Mouse (Mus musculus) macrophage (primary cell): ENCODE measurements around the gene Frs2. TPM values are rescaled to one million over a fixed set of nuclear protein-coding genes. Genes with fewer than 3 reads are reported as not detected.
A peak's percentile ranks its signal among the peaks of the same experiment; 100 is the strongest.
"Not testable (repeated sequence)": the region's sequence is repeated elsewhere in the genome, so short reads cannot be mapped to it uniquely, and the experiment has no call there.

Experiments used
- H3K27ac ChIP-seq: fragments of 350-480 bp; formaldehyde crosslinking; 2 replicates; pipeline ENCODE4 v1.9.0; 2021
- H3K36me3 ChIP-seq: fragments of 350-480 bp; formaldehyde crosslinking; 2 replicates; pipeline ENCODE4 v1.9.0; 2021; ENCODE audit errors: inconsistent target
- H3K4me3 ChIP-seq: fragments of 350-480 bp; formaldehyde crosslinking; 2 replicates; pipeline ENCODE4 v1.9.0; 2021; ENCODE audit errors: inconsistent target
- H3K79me2 ChIP-seq: fragments of 350-480 bp; formaldehyde crosslinking; 2 replicates; pipeline ENCODE4 v1.9.0; 2021; ENCODE audit errors: inconsistent target
- WGBS: methylation state at CpG from one replicate; pipeline ENCODE4 v1.1.7; 2026; ENCODE audit warnings: inconsistent platforms; ENCODE audit not compliant: missing documents; 5-methylcytosine and 5-hydroxymethylcytosine counted together
- polyA plus RNA-seq: library from polyadenylated mRNA; stranded (reverse); fragments of 250-400 nt; gene quantifications from 3 replicates; pipeline ENCODE4 v1.2.4, GENCODE M21; 2018; ENCODE audit warnings: inconsistent platforms

Frs2 gene
- polyA plus RNA-seq, 1 experiment from 2014 or later, result 14.5 TPM

GRCm38 (mm10) chr10:117062894-117063253, 85.5 kb downstream of the Frs2 start:
- WGBS, result under 1% methylated on average over 15 of the region's 15 CpGs
- peak overlapping the region; percentile 36 for H3K27ac ChIP-seq
- peaks cover 39% of the 10 kb centered on the region for H3K36me3 ChIP-seq

GRCm38 (mm10) chr10:117055668-117056067, 92.7 kb downstream of the Frs2 start:
- Histone ChIP-seq H3K4me3 (no peak overlapping the region), H3K79me2 (peaks cover 22% of the 10 kb centered on the region), H3K27ac (no peak overlapping the region), H3K36me3 (peaks cover 96% of the 10 kb centered on the region)
- WGBS, result 96% methylated on average over 4 of the region's 4 CpGs

More at GRCm38 (mm10) chr10:117062894-117063253, 85.5 kb downstream of the Frs2 start:
- H3K79me2 ChIP-seq, result peaks cover 47% of the 10 kb centered on the region
- H3K4me3 ChIP-seq, result peak overlapping the region; percentile 82

GRCm38 (mm10) chr10:117049961-117050597, 98.3 kb downstream of the Frs2 start:
- no peak overlapping the region for H3K27ac ChIP-seq
- 83% methylated on average over 4 of the region's 4 CpGs for WGBS
- peaks cover 54% of the 10 kb centered on the region for H3K36me3 ChIP-seq
- no peak overlapping the region for H3K4me3 ChIP-seq
- no peaks in the 10 kb centered on the region for H3K79me2 ChIP-seq

- no peaks in the 10 kb centered on the region for H3K79me2 ChIP-seq
- peaks cover 46% of the 10 kb centered on the region for H3K36me3 ChIP-seq
- no peak overlapping the region for H3K4me3 ChIP-seq
- no peak overlapping the region for H3K27ac ChIP-seq
- WGBS, result 88% methylated on average over 4 of the region's 4 CpGs
These were observed 99.1 kb downstream of the Frs2 start for GRCm38 (mm10) chr10:117049253-117049652.

GRCm38 (mm10) chr10:117045175-117046056, 102.9 kb downstream of the Frs2 start, which contains the start of gene Lrrc10:
Gene Lrrc10, plus strand, starts transcription at chr10:117045341.
- no peak within 1 kb of the TSS for H3K27ac ChIP-seq
- H3K79me2 ChIP-seq, result no peaks in the 10 kb centered on the region
- no peak within 1 kb of the TSS for H3K4me3 ChIP-seq
- peaks cover 8% of the 10 kb centered on the region; the same call in 1 of the 2 replicates for H3K36me3 ChIP-seq
- 64% methylated on average over 40 of the region's 40 CpGs for WGBS

GRCm38 (mm10) chr10:117043497-117044166, 104.7 kb downstream of the Frs2 start:
- H3K27ac ChIP-seq, H3K79me2 ChIP-seq, H3K36me3 ChIP-seq, H3K4me3 ChIP-seq: not testable (repeated sequence)
- WGBS, result 54% methylated on average over 6 of the region's 16 CpGs

- Histone ChIP-seq H3K27ac (no peak overlapping the region), H3K79me2 (no peaks in the 10 kb centered on the region), H3K36me3 (no peaks in the 10 kb centered on the region), H3K4me3 (no peak overlapping the region)
- 66% methylated on average over 13 of the region's 14 CpGs for WGBS
These were observed 106.0 kb downstream of the Frs2 start for GRCm38 (mm10) chr10:117042295-117042694.

- H3K4me3 ChIP-seq, result no peak overlapping the region
- no peaks in the 10 kb centered on the region for H3K79me2 ChIP-seq
- no peaks in the 10 kb centered on the region for H3K36me3 ChIP-seq
- 73% methylated on average over 5 of the region's 6 CpGs for WGBS
- H3K27ac ChIP-seq, result no peak overlapping the region
These were observed 108.0 kb downstream of the Frs2 start for GRCm38 (mm10) chr10:117040355-117040754.

GRCm38 (mm10) chr10:117033785-117034184, 114.5 kb downstream of the Frs2 start:
- no peaks in the 10 kb centered on the region for H3K36me3 ChIP-seq
- H3K79me2 ChIP-seq, result no peaks in the 10 kb centered on the region
- no peak overlapping the region for H3K4me3 ChIP-seq
- 5% methylated on average over 8 of the region's 8 CpGs for WGBS
- no peak overlapping the region for H3K27ac ChIP-seq

- no peak overlapping the region for H3K27ac ChIP-seq
- H3K36me3 ChIP-seq, result no peaks in the 10 kb centered on the region
- WGBS, result 95% methylated on average over 3 of the region's 3 CpGs
- H3K79me2 ChIP-seq, result no peaks in the 10 kb centered on the region
- H3K4me3 ChIP-seq, result no peak overlapping the region
These were observed 117.2 kb downstream of the Frs2 start for GRCm38 (mm10) chr10:117031160-117031559.

GRCm38 (mm10) chr10:117026176-117026575, 122.2 kb downstream of the Frs2 start:
- no peaks in the 10 kb centered on the region for H3K36me3 ChIP-seq
- H3K4me3 ChIP-seq, result no peak overlapping the region
- H3K27ac ChIP-seq, result no peak overlapping the region
- WGBS, result 86% methylated on average over 6 of the region's 8 CpGs
- H3K79me2 ChIP-seq, result no peaks in the 10 kb centered on the region

GRCm38 (mm10) chr10:117025776-117026175, 122.6 kb downstream of the Frs2 start:
- not testable (repeated sequence) for H3K36me3 ChIP-seq, H3K27ac ChIP-seq, H3K4me3 ChIP-seq, H3K79me2 ChIP-seq

GRCm38 (mm10) chr10:117023693-117024092, 124.6 kb downstream of the Frs2 start:
- WGBS, result 36% methylated on average over 16 of the region's 16 CpGs
- H3K36me3 ChIP-seq, result no peaks in the 10 kb centered on the region
- H3K79me2 ChIP-seq, result no peaks in the 10 kb centered on the region
- no peak overlapping the region for H3K27ac ChIP-seq
- no peak overlapping the region for H3K4me3 ChIP-seq

- H3K4me3 ChIP-seq, result no peak overlapping the region
- 85% methylated on average over 21 of the region's 21 CpGs for WGBS
- H3K79me2 ChIP-seq, result no peaks in the 10 kb centered on the region
- H3K36me3 ChIP-seq, result no peaks in the 10 kb centered on the region
- no peak overlapping the region for H3K27ac ChIP-seq
These were observed 127.1 kb downstream of the Frs2 start for GRCm38 (mm10) chr10:117021020-117021754.
